In the genomic region with DNA sequence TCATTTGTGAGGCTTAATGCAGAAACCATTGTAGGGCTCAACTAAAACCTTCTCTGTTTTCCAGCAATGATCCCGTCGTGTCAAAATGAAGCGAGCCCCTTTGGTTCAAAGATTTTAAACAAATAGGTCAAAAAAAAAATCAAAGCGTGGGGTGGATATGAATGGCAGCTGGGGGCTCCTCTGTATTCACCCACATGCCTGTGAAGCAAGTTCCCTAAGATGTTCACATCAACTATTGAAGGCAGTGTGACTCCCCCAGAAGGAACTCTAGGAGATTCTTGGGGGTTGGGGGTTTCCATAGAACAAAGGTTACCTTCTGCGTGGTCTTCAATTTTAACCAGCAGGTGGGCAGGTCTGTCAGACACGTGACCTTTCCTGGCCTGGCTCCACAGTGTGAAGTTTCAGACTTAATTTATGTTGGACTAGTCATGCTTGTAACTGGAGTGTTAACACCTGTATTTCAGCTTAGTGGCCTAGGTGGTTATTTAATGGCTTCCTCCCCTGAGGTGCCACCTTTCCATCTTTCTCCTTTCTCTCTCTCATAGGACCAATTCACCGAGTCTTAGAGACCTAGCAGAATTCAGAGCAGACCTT, we compare ENCODE assay signal across 20 mouse cellular contexts. TPM values are rescaled to one million over a fixed set of nuclear protein-coding genes. Genes with fewer than 3 reads are reported as not detected.
DNase-seq lines count a peak whose midpoint lies in the region; ATAC-seq lines count a peak whose summit lies in the region.
"Had no signal": no experiment of that assay in that cellular context is flagged by ENCODE, and none has a peak within 500 bp of the region (broad histone marks: within the 10 kb centered on the region; RNA-seq: fewer than 3 reads in every experiment).

No protein-coding gene starts in this region.

- H3K4me3 ChIP-seq in hindbrain, embryonic 13.5 days: no peak overlapping the region
- no peak overlapping the region for H3K4me3 ChIP-seq in hindbrain, embryonic 11.5 days (ENCODE audit: low read depth, low read length)
- H3K4me3 ChIP-seq in limb, embryonic 12.5 days (replicated peaks): no peak overlapping the region
- H3K4me3 ChIP-seq in midbrain, embryonic 16.5 days (ENCODE audit: low read depth, low read length): no peak overlapping the region
- H3K4me3 ChIP-seq: erythroblast, embryonic 14.5 days; intestine, embryonic 15.5 days; limb, embryonic 15.5 days; neural tube, embryonic 12.5 days had no signal

- WGBS in hindbrain, embryonic 13.5 days: 41% methylated on average over 7 of the region's 7 CpGs
- WGBS in hindbrain, embryonic 11.5 days: 36% methylated on average over 7 of the region's 7 CpGs
- 24% methylated on average over 7 of the region's 7 CpGs for whole genome bisulfite sequencing in limb, embryonic 12.5 days
- WGBS in midbrain, embryonic 16.5 days: 12% methylated on average over 7 of the region's 7 CpGs

- H3K4me1 ChIP-seq in hindbrain, embryonic 13.5 days (replicated peaks): peaks cover 20% of the 10 kb centered on the region
- H3K4me1 ChIP-seq in hindbrain, embryonic 11.5 days (replicated peaks; ENCODE audit: control insufficient read depth, insufficient read depth, low read length): no peaks in the 10 kb centered on the region
- peaks cover 16% of the 10 kb centered on the region for H3K4me1 ChIP-seq in limb, embryonic 12.5 days (replicated peaks)
- H3K4me1 ChIP-seq in midbrain, embryonic 16.5 days (ENCODE audit: control insufficient read depth, insufficient read depth, low read length): peaks cover 18% of the 10 kb centered on the region
- H3K4me1 ChIP-seq: intestine, embryonic 15.5 days; limb, embryonic 15.5 days had no signal

- no peak for ATAC-seq in hindbrain, embryonic 13.5 days (ENCODE audit: low FRiP score)
- no peak for ATAC-seq in hindbrain, embryonic 11.5 days (ENCODE audit: low FRiP score)
- ATAC-seq in limb, embryonic 12.5 days (ENCODE audit: insufficient number of reproducible peaks, insufficient read depth, low FRiP score, low TSS enrichment, low read depth): no peak
- 0 out of 2 replicates have a peak, but pooled peaks have one; percentile 14 for ATAC-seq in midbrain, embryonic 16.5 days
- no peak for ATAC-seq in activated CD4-positive, CD25-positive, alpha-beta regulatory T cell, adult 4 months
- ATAC-seq: CD4-positive, CD25-positive, alpha-beta regulatory T cell, adult 4 months; intestine, embryonic 15.5 days had no signal

- no peak overlapping the region for H3K9ac ChIP-seq in hindbrain, embryonic 13.5 days
- no peak overlapping the region for H3K9ac ChIP-seq in hindbrain, embryonic 11.5 days (ENCODE audit: low read depth, low read length)
- no peak overlapping the region for H3K9ac ChIP-seq in limb, embryonic 12.5 days (replicated peaks)
- H3K9ac ChIP-seq in midbrain, embryonic 16.5 days (ENCODE audit: low read depth, low read length): no peak overlapping the region
- H3K9ac ChIP-seq: intestine, embryonic 15.5 days; limb, embryonic 15.5 days; neural tube, embryonic 12.5 days had no signal

- H3K9me3 ChIP-seq in hindbrain, embryonic 13.5 days: no peaks in the 10 kb centered on the region
- H3K9me3 ChIP-seq in hindbrain, embryonic 11.5 days (ENCODE audit: control insufficient read depth, low read length): no peaks in the 10 kb centered on the region
- no peaks in the 10 kb centered on the region for H3K9me3 ChIP-seq in limb, embryonic 12.5 days
- no peaks in the 10 kb centered on the region for H3K9me3 ChIP-seq in midbrain, embryonic 16.5 days (replicated peaks; ENCODE audit: control insufficient read depth, low read length, poor library complexity, severe bottlenecking)
- H3K9me3 ChIP-seq: G1E; intestine, embryonic 15.5 days; limb, embryonic 15.5 days had no signal

- H3K27ac ChIP-seq in hindbrain, embryonic 13.5 days: peak overlapping the region; percentile 88
- H3K27ac ChIP-seq in hindbrain, embryonic 11.5 days (ENCODE audit: low read depth, low read length): no peak overlapping the region
- H3K27ac ChIP-seq in limb, embryonic 12.5 days: peak overlapping the region; percentile 12; the same call in 1 of the 2 replicates
- peak overlapping the region; percentile 83 for H3K27ac ChIP-seq in midbrain, embryonic 16.5 days (ENCODE audit: low read length)
- H3K27ac ChIP-seq: intestine, embryonic 15.5 days; limb, embryonic 15.5 days; neural tube, embryonic 12.5 days had no signal

- no peak overlapping the region for H3K4me2 ChIP-seq in hindbrain, embryonic 13.5 days
- no peak overlapping the region for H3K4me2 ChIP-seq in hindbrain, embryonic 11.5 days (replicated peaks; ENCODE audit: low read depth, low read length)
- H3K4me2 ChIP-seq in limb, embryonic 12.5 days: no peak overlapping the region
- no peak overlapping the region for H3K4me2 ChIP-seq in midbrain, embryonic 16.5 days (ENCODE audit: low read length)
- H3K4me2 ChIP-seq: heart, embryonic 11.5 days; intestine, embryonic 15.5 days; limb, embryonic 15.5 days; neural tube, embryonic 12.5 days had no signal

- 0 out of 2 replicates have a peak, but pooled peaks cover 8% of the 10 kb centered on the region for H3K27me3 ChIP-seq in hindbrain, embryonic 13.5 days
- H3K27me3 ChIP-seq in hindbrain, embryonic 11.5 days (ENCODE audit: control insufficient read depth, insufficient read depth, low read length): no peaks in the 10 kb centered on the region
- peaks cover 10% of the 10 kb centered on the region for H3K27me3 ChIP-seq in limb, embryonic 12.5 days
- no peaks in the 10 kb centered on the region for H3K27me3 ChIP-seq in midbrain, embryonic 16.5 days (ENCODE audit: control insufficient read depth, insufficient read depth, low read depth, low read length)
- H3K27me3 ChIP-seq: intestine, embryonic 15.5 days had no signal

- peak; percentile 30 for DNase-seq in embryo, embryonic 10.5 days (ENCODE audit: low spot score)
- no peak for DNase-seq in embryo, embryonic 9.5 days (ENCODE audit: extremely low spot score)
- DNase-seq in hindbrain, embryonic 11.5 days (ENCODE audit: low spot score): no peak
- no peak for DNase-seq in kidney, postnatal 4 days
- DNase-seq: cerebellum, adult 9-10 months; gastrocnemius, postnatal 25 days; heart, postnatal 14 days; kidney, postnatal 10 days; thymus, postnatal 14 days had no signal

- H3K36me3 ChIP-seq in hindbrain, embryonic 13.5 days: no peaks in the 10 kb centered on the region
- no peaks in the 10 kb centered on the region for H3K36me3 ChIP-seq in hindbrain, embryonic 11.5 days (ENCODE audit: control insufficient read depth, insufficient read depth, low read length)
- H3K36me3 ChIP-seq in limb, embryonic 12.5 days: no peaks in the 10 kb centered on the region
- no peaks in the 10 kb centered on the region for H3K36me3 ChIP-seq in midbrain, embryonic 16.5 days (ENCODE audit: control insufficient read depth, insufficient read depth, low read length)
- H3K36me3 ChIP-seq: G1E; intestine, embryonic 15.5 days; limb, embryonic 15.5 days; neural tube, embryonic 12.5 days had no signal

RNA-seq across cellular contexts. Expression of a gene that starts 43.7 kb away (rescaled TPM):
- polyA plus RNA-seq in hindbrain, embryonic 13.5 days (2015; fragmentation: Nextera tagmentation; extraction: Ambion mirVana): 24.7 and 26.6 TPM in 2 replicates
- polyA plus RNA-seq in hindbrain, embryonic 11.5 days (2014; fragmentation: Nextera tagmentation; extraction: Ambion mirVana): 15.4 and 25.0 TPM in 2 replicates
- 5.4 and 6.5 TPM in 2 replicates for polyA plus RNA-seq in limb, embryonic 12.5 days (2016; fragmentation: Nextera tagmentation; extraction: Ambion mirVana)
- 112 and 145 TPM in 2 replicates for polyA plus RNA-seq in midbrain, embryonic 16.5 days (2015; fragmentation: Nextera tagmentation; extraction: Ambion mirVana)
- not detected for polyA plus RNA-seq in activated CD4-positive, CD25-positive, alpha-beta regulatory T cell, adult 4 months (2017; shearing (Covaris generic))
- polyA plus RNA-seq: CD4-positive, CD25-positive, alpha-beta regulatory T cell, adult 4 months; erythroblast, embryonic 14.5 days; G1E had no signal
